Mouse (Mus musculus): ENCODE measurements around the gene Spi1.
"Not testable (repeated sequence)": the region's sequence is repeated elsewhere in the genome, so short reads cannot be mapped to it uniquely, and the experiment has no call there.

The Spi1 gene

DNA sequence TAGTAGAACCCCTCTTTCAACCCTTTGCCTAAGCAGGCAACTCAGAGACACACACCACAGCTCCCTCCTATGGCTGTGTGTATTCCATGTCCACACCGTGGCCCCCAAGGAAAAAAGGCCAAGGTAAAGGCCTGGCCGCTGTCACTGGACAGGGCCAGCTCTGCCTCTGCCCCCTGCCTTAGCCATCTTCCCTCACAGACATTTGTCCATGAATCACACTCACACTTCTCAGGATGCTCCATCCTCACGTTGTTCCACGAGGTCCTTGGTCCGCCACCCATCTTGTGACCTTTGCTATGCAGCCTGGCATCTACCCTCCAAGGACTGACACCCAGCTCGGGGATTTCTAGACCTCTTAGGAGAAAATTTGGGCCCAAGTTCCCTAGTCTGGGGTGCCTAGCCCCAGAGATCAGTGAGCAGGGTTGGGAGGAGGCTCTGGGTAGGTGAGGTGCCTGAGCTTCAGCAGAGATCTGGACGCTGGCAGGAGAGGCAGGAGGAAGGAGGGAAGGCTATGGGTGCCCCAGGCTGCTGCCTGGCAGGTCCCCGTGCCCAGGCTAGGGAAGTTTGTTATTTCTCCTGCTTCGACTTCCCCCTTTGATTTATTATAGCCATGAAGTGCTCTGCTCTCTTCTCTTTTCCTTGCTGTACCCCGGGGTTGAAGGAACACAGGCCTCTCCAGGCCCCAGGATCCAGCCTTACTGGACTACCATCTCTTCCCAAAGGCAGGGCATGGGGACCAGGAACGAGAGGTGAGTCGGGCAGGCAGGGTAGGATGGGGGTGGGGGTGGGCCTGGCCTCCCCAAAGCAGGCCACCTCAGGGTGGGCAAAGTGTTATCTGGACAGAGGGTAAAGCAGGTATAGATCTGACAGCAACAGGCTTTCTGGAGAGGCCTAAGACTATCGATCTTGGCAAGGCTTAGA is at the start of gene Spi1:
TSS of gene Spi1 (plus strand) at position 616 of the 921 bp plus-strand sequence.
- no peak for DNase-seq (ENCODE audit: low read depth, low spot score)

DNA sequence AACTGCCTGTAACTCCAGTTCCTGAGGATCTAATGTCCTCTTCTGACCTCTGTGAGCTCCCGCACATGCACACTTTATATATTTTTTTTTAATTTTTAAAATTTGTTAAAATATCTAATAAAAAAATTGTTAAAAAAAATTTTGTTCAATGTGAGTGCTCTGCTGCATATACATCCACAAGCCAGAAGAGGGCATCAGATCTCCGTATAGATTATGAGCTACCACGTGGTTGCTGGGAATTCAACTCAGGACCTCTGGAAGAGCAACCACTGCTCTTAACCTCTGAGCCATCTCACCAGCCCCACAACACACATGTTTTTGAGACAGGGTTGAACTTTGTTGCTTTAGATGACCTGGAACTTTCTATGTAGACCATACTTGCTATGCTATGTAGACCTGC is 49.2 kb upstream of the Spi1 start:
- no peak for DNase-seq (ENCODE audit: low read depth, low spot score)

DNA sequence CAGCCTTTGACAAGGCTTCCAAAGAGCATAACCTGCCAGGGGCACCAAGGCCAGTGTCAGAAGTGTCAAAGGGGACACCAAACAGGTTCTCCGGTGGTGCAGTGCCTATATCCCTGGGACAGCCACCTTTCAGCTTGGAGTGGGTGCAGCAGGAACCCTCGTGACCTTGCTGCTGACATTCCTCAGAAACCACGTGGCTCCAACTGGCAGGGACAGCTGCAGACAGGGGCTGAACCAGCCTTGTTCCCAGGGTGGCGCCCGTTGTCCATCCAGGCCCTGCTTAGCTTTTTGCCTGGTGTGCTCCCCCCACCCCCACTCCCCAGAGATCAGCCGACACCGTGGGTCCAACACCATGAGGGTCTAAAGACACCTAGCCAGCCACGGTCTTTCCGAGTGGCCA is 46.8 kb upstream of the Spi1 start, which contains the start of gene Rapsn:
TSS of gene Rapsn (plus strand) at position 236 of the 400 bp plus-strand sequence.
- no peak for DNase-seq (ENCODE audit: low read depth, low spot score)

DNA sequence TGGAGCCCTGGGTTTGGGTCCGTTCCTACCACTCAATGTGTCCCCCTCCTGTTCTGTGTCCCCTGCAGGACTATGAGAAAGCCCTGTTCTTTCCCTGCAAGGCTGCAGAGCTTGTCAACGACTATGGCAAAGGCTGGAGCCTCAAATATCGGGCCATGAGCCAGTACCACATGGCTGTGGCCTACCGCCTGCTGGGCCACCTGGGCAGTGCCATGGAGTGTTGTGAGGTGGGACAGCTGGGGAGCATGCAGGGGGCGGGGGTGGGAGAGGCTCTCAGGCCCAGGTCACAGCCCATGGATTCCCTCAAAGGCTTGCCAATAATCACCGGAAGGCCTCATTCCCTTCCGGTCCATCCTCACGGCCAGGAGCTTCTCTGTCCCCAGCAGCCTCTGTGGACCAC is 40.4 kb upstream of the Spi1 start:
- no peak for DNase-seq (ENCODE audit: low read depth, low spot score)

DNA sequence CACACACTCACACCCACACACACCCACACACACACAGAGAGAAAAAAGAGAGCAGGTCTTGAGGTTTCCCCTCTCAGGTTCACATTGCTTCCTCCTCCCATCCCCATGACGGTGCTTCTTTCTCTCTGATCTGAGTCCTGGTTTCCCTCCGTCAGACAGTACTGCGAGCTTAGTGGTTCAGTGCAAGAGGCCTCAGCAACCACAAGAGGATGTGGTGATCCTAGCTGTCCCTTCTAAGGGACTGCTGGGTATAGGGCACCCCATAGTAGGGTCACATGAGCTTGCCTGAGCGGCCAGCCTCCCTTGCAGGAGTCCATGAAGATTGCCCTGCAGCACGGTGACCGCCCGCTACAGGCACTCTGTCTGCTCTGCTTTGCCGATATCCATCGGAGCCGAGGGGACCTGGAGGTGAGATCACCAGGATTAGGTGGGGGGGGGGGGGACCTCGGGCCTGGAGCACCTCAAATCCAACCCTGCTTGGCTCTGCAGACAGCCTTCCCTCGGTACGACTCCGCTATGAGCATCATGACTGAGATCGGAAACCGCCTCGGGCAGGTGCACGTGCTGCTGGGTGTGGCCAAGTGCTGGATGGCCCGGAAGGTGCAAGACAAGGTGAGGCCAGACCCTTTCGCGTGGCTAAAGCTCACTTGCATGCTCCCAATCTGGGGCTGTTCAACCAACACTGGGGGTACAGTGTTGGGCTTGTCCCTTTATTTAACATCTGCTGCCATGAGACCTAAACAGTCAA is 39.4 kb upstream of the Spi1 start:
- no peak for DNase-seq (ENCODE audit: low read depth, low spot score)

DNA sequence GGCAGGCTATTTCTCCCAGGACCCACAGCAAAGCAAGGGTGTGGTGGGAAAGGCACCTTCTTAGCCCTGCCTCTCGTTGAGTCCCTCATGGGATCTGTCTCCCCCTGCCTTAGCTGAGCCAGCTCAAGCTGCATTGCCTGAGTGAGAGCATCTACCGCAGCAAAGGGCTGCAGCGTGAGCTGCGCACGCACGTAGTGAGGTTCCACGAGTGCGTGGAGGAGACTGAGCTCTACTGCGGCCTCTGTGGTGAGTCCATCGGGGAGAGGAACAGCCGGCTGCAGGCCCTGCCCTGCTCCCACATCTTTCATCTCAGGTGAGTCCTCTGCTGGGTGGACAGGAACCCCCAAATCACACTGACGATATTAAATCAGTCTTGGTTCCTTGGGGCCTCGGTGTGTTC is 37.5 kb upstream of the Spi1 start:
- DNase-seq (ENCODE audit: low read depth, low spot score), result no peak

DNA sequence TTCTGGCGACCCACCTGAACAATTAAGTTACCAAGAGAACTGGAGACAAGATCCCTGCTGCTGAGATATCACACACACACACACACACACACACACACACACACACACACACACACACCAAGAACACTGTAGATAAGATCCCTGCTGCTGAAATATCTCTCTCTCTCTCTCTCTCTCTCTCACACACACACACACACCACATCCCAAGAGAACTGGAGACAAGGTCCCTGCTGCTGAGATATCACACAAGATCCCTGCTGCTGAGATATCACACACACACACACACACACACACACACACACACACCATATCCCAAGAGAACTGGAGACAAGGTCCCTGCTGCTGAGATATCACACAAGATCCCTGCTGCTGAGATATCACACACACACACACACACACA is 36.4 kb upstream of the Spi1 start:
- not testable (repeated sequence) for DNase-seq (ENCODE audit: low read depth, low spot score)

DNA sequence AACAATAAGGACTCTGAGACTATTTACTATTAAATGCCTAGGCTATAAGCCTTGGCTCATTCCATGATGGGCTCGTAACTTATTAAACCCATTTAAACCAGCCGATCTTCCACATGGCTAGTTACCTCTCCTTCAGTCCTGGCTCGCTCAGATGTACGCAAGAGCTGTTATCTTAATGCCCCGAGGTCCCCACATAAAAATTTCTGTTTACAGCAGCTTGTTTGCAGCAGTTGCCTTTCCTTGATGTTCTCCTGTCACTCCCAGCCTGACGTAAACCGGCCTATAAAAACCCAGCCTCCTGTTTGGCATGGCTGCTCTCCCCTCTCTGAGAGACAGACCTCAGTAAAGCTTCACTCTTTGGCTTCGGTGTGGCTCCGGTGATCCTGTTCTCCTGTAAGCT is 34.8 kb upstream of the Spi1 start:
- DNase-seq (ENCODE audit: low read depth, low spot score), result peak; percentile 28

DNA sequence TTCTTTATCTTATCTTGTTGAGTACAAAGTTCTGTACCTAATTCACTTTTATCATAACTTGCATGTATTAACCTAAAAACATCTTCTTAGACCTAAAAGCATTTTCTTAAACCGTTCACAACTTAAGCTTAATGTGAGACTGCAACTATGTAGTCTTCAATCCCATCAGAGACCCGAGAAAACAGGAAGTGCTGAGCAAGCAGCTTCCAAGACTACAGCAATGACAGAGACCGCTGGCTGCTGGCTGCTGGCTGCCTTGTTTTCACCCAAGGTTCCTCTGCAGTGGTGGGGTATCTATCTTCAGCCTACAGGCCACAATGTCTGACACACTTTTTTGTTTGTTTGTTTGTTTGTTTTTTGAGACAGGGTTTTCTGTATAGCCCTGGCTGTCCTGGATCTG is 30.3 kb upstream of the Spi1 start:
- no peak for DNase-seq (ENCODE audit: low read depth, low spot score)

DNA sequence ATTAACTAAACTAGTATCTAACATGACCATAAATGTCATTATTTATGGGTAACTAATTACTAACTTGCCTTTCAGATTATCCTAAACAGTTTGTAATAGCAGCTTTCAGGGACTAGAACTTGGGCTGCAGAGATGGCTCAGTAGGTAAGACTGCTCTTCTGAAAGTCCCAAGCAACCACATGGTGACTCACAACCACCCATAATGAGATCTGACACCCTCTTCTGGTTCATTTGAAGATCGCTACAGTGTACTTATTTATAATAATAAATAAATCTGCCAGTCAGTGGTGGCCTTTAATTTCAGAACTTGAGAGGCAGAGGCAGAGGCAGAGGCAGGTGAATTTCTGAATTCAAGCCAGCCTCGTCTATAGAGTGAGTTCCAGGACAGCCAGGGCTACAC is 29.4 kb upstream of the Spi1 start:
- DNase-seq (ENCODE audit: low read depth, low spot score), result no peak

DNA sequence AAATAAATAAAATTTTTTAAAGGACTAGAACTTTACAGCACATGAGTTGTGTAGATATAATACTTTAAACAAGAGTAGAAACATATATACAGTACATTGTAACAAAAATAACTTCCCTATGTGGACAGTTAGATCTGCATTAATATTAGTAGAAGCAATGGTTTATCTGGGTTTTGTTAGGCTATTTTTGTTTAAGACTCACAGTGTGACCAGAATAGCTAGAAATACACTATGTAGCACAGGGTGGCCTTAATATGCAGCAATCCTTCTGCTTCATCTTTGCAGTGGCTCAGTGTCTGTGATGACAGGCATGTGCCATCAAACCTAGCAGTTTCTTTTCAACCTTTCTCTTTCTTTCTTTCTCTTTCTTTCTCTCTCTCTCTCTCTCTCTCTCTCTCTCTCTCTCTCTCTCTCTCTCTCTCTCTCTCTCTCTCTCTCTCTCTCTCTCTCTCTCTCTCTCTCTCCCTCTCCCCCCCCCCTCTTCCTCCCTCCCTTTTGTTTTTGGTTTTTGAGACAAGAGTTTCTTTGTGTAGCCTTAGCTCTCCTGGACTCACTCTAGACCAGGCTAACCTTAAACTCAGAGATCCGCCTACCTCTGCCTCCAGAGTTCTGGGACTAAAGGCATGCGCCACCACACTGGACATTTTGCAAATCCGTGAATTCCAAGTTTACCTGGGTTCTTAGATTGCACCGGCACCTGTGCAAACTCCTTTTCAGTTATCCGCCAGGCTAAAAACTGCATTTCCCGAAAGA is 28.8 kb upstream of the Spi1 start:
- no peak for DNase-seq (ENCODE audit: low read depth, low spot score)

DNA sequence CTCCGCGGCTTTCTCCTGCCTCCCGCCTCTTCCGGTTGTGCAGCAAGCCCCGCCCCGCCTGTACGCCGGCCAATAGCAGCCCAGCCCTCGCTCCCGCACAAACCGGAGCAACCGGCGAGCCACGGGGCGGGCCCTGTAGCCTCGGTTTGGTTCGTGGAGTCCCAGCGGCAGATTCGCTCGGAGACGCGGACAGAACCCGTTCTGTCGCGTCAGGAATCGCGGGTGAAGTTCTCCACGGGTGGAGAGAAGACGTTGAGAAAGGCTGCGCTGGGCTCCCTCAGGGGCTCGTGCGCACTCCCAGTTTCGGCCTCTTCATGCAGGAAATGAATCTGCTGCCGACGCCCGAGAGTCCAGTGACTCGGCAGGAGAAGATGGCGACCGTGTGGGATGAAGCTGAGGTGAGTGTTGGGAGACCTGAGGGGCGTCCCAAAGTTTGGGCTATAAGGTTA is 28.2 kb upstream of the Spi1 start, which contains the start of gene Psmc3:
TSS of gene Psmc3 (plus strand) at position 76 of the 449 bp plus-strand sequence.
- peak; percentile 87 for DNase-seq (ENCODE audit: low read depth, low spot score)

DNA sequence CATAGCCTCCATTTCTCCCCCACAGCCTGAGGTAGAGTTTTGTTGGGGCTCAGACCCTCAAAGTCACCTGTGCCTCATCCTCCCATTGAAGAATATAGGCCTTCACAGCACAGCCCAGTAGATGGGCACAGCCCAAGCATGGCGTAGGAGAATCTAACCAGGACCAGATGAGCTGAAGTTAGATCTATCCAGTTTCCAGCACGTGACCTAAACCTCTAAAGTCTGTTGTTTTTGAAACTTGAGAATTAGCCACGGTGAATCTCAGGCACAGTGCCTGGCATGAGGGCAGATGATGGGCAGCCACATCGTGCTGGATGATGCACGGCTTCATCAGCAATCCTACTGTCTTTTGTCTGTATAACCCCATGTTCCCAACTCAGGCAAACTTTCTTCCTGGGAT is 23.8 kb upstream of the Spi1 start:
- no peak for DNase-seq (ENCODE audit: low read depth, low spot score)

DNA sequence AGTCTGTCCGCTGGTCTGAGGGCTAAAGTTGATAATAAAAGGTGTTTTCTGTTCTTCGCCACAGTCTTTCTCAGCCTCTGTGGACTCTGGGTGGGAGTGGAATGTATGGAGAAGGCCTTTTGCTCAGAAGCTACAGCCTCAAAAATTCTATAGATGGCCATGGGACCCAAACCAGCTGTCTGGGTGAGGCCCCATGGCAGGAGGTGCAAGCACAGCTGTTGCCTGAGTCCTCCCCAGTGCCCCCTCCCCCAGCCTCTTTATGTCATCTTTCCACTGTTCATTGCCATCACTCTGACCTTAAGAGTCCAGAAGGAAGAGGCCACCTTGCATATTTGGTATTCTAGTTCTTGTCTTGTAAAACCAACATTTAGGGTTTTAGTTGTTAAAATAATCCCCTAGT is 22.8 kb upstream of the Spi1 start:
- no peak for DNase-seq (ENCODE audit: low read depth, low spot score)

DNA sequence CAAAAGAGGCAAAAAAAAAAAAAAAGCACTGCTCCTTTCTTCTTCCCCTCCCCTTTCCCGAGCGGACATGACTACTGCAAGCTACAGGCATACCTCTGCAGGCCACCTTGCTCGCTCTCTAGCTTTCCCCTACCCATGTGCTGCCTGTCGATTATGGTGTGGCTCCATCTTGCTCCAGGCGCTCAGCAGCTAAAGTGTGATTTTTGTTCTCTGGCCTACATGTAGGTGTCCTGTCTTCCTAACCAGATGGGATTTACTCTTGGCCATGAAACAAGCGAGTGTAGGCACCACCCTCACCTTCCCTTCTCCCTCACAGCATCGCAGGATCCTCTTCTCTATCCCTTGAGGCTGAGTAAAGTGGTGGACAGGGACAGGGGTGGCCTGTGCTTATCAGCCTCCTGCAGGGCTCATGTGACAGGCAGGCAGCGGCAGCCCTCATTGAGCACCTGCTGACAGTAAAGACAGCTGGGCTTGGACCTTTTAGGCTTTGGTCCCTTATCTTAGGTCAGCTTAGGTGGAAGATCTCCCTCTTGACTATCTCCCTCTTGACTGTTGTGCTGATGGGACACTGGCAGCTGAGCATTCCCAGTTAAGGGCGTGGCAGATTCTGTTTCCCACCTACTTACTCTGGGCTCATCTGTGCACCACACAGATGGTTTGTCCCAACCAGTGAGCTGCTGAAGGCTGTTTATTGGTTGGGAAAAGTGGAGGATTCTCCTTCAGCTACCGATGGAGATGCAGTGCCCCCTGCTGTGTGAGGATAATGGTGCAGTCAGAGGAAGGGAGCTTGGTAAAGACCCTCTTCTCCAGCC is 21.4 kb upstream of the Spi1 start:
- DNase-seq (ENCODE audit: low read depth, low spot score), result no peak

DNA sequence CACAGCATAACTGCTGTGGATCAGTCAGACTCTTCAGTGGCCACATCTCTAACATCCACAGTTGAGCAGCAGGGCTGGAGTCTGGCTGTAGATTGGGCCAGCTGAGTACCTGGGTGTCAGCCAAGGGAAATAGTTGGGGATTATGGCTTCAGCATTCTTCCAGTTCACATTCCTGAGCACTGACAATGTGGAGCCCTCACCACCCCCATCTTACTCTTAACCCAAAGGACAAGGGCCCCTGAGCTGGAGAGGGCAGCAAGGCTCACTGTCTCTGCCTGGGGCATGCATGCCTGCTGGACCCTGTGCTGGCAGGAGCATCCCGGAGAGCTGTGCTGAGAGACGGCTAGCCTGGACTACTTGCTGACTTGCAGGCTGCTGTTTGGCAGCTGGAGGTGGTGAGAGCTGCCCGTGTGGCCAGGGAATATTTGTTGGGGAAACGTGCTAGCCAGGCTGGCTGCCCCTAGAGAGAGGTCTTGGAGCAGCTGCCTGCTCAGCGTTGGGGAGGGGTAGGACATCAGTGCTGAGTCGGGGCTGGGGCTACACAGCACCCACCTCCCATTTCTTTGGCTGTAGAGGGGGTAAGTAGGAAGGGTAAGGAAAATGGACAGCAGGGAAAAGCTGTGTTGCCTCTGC is 20.2 kb upstream of the Spi1 start:
- DNase-seq (ENCODE audit: low read depth, low spot score), result no peak

DNA sequence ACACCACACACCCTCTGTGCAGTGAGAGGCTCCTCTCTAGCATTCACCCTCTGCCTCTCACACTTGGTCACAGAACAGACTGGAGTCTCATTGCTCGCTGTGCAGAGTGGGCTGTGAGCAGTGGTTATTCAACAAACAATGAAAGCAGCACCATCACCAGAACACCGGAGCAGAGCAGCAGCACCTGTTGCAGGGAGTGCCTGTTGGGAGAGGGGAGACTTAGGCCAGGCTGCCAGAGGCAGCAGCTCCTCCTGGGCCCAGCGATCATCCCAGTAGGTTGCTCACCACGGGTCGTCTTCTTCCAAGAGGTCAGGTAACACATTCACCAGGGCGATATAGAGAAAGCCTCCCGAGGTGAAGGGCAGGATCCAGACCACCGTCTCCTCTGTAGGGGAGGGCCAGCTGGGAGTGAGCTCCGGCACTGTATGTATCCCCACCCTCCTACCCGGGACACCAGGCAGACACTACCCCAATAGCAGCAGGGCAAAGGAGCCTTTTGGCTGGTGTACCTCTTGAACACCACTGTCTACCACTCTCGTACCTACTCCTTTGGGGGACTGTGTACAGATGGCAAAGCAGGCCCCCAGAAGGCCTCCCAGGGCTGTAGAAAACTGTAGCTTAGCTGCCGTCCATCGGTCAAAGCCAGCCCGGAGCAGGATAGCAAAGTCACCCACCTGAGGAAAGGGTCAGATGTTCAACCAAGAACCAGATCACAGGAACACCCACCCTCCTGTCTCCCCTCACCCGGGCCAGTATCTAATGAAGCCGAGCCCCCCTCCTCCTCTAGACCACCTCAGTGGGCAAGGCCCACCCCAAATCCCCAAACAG is 19.2 kb upstream of the Spi1 start:
- no peak for DNase-seq (ENCODE audit: low read depth, low spot score)

DNA sequence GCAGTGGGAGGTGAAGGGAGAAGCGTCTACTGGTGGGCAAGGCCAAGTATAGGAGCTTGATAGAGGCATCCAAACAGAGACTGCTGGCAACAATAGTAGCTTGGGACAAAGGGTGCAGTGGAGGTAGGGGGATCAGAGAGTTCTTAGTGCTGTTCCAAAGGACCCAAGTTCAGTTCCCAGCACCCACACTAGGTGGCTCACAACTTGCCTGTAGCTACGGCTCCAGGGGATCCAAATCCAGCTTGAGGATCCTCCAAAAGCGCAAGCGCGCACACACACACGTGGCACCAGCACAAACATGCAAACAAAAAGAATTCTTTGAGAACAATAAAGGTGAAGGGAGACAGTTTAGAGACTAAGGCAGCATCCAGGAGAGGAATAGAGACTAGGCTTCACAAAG is 18.0 kb upstream of the Spi1 start:
- DNase-seq (ENCODE audit: low read depth, low spot score), result no peak

DNA sequence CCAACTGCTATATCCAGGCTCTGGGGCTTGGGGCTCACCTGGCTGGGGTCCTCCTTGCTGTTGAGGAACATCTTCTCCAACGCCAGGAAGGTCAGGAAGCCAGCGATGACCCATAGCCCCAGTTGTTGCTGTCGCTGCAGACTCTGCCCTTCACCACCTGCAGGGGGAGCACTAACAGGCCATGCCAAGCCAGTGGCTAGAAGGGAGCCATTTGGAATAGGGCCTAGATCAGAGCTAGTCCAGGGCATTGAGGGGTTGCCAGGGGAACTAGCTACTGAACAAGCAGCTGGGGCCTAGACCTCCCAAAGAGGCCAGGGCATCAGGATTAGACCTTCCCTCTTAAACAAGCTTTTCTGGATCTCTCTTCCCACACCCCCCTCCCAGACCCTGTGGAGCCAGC is 16.6 kb upstream of the Spi1 start:
- no peak for DNase-seq (ENCODE audit: low read depth, low spot score)

DNA sequence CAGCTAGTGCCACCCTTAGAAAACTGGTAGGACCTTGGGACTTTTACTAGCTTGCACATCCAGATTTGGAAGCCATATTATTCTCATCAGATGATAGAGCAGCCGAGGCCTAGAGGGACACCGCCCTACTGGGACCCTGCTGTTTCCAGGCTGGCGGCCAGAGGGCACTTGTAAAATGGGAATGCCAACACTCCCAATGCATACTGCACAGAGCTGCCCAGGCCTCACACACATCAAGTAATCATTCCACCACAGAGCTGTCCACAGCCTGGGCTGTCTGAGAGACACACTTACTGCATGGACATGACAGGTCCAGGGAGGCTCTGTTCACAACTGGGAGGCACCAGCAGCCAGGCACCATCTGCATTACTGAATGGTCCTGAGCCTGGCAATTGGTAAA is 15.7 kb upstream of the Spi1 start:
- DNase-seq (ENCODE audit: low read depth, low spot score), result no peak
